Mouse (Mus musculus): ENCODE measurements around the gene 4921536K21Rik.

- TF ChIP-seq CTCF (IDR thresholded peaks at IDR 0.05; ENCODE audit: control insufficient read depth, insufficient read depth, insufficient read length) (no peak), MYOG (IDR thresholded peaks at IDR 0.05; ENCODE audit: control insufficient read depth, extremely low read depth, insufficient read length) (no peak)
These were observed 44.1 kb downstream of the 4921536K21Rik start for GRCm38 (mm10) chr11:3850746-3851277.

Measured in C2C12 (cell line).